Mouse (Mus musculus): ENCODE data around the gene Srrm4.

GRCm38 (mm10) chr5:116490826-116491225, 100.8 kb downstream of the Srrm4 start:
- no peak for TF ChIP-seq CHD2 (IDR thresholded peaks at IDR 0.05; ENCODE audit: low read depth, low read length)
- TF ChIP-seq ZC3H11A (IDR thresholded peaks at IDR 0.05; ENCODE audit: borderline replicate concordance, low read depth, low read length), result no peak
- no peak for TF ChIP-seq HCFC1 (IDR thresholded peaks at IDR 0.05; ENCODE audit: borderline replicate concordance, insufficient read depth, low read length)
- no peak for TF ChIP-seq ZNF384 (IDR thresholded peaks at IDR 0.05; ENCODE audit: low read depth, low read length)
- TF ChIP-seq MAFK (IDR thresholded peaks at IDR 0.05; ENCODE audit: insufficient read depth, low read depth, low read length), result no peak
